Mouse (Mus musculus) adrenal gland, postnatal 36 days (tissue): ENCODE measurements around the gene Tie1. TPM values are rescaled to one million over a fixed set of nuclear protein-coding genes. Genes with fewer than 3 reads are reported as not detected.

Source experiments
- DNase-seq, 2 experiments: peaks; one replicate each; pipeline ENCODE4 v3.0.0; 2021; ENCODE audit warnings: mixed read lengths in 1 of 2
- total RNA-seq, 2 experiments: library from RNA; stranded (reverse); gene quantifications; 2 replicates each; pipeline ENCODE4 v1.2.3; 2021

The Tie1 gene
- total RNA-seq, 2 experiments from 2014 or later, result 31.9 to 61.4 TPM

- no peak for DNase-seq
These were observed 12.9 kb downstream of the Tie1 start for GRCm38 (mm10) chr4:118476773-118477530.

GRCm38 (mm10) chr4:118472687-118473086 lies 17.2 kb downstream of the Tie1 start:
- DNase-seq, result no peak

- DNase-seq, result no peak
These were observed 18.6 kb downstream of the Tie1 start for GRCm38 (mm10) chr4:118471281-118471680.

DNA sequence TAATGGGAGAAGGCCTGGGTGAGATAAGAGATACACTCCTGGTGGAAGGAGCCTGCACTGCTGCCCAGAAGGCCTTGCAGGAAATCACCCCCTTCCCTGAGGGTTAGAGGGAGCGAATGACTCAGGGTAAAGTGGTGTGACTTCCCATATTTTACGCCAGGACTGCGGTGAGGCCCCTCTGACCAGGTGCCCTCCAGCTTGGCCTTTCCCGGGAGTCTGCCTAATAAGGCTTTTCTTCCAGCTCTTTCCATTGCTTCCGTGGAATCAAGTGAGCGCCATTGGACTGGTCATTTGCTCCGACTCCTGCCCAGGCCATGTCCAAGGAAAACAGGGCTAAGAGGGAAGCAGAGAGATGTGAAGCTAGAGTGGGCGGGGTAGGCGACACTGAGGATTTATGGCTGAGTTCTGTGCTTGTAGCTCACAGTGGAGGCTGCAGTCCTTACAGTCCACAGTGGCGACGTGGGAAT lies 24.1 kb downstream of the Tie1 start:
- peak; percentile 2 to 22 for DNase-seq

DNA sequence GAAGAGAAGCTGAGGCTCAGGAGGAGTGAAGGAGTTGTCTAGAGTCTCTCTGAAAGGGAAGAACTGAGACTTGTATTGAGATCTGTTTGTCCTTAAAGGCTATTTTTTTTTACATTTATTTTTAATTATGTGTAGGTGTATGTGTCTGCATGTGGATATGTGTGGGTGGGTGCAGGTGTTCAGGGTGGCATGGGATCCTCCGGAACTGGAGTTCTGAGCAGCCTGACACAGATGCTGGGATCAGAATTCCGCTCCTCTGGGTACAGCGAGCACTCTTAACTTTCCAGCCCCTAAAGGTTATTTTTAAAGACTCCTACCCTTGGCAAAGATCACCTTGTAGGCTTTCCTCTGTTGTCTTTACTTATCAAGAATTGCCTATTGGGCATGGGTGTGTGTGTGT lies 24.9 kb downstream of the Tie1 start:
- no peak for DNase-seq

- no peak for DNase-seq
These were observed 32.4 kb downstream of the Tie1 start, which contains the start of gene Mpl for GRCm38 (mm10) chr4:118457345-118457975. Gene Mpl, minus strand, starts transcription at chr4:118457513.

DNA sequence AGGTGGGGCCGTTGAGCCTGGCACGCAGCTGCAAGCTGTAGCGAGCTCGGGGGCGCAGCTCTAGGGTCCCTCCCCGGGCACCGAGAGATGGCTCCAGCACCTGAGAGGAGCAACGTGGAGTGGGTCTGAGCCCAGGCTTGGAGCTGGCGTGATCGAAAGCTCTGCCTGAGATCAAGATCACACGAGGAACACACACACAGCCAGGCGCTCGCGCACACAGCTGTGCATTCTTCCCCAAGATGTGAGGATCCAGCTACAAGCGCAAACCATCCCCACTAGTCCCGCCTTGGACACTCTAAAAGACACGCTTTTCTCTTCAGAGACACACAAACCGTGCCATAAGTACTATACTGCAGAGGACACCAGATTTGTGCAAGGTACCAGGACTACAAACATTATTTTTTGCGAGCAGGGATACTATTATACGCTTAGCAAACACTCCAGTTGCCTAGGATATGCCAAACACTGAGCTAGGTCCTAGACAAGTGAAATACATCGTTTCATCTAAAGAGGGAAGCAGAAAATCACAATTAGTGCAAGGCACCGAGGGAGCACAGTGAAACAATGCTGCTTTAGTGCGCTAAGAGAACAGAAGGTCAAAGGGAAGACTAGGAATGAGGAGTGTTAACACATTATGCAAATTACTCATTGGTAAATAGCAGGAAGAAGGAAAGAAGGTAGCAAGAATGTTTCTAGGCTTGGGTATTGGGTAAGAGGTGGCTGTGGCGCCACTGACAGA lies 43.3 kb downstream of the Tie1 start:
- no peak for DNase-seq

DNA sequence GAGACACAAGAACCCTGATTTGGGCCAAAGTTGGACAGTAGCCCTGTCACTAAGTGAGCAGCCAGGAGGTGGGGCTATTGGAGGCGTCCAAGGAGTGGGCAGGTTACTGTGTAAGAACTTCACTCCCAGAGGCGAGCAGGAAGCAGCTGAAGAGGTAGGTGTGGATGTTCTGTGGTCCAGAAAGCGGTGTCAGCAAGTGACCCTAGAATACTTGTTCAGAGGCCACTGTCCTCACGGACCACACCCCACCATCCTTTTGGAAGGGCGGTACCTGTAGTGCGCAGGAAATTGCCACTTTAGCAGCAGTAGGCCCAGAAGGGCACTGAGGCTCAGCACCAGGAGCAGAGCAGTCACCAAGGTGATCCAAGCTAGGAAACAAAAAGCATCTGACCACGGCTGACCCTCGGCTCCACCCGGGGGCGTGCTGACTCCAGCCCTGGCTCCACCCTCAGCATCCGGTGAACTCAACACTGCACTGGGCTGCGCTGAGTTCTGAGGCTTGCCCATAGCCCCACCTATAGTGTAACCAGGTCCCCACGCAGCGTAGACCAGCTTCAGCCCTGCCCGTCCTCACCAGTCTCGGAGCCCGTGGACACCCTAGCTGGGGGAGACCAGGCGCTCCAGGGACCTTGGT lies 44.0 kb downstream of the Tie1 start:
- peak; percentile 41 to 64 for DNase-seq

GRCm38 (mm10) chr4:118445088-118445487 lies 44.8 kb downstream of the Tie1 start:
- DNase-seq, result no peak

GRCm38 (mm10) chr4:118437829-118438253 lies 52.0 kb downstream of the Tie1 start:
- peak in 1 of 2 experiments; percentile 18 for DNase-seq

- peak; percentile 91 to 92 for DNase-seq
These were observed 52.8 kb downstream of the Tie1 start, which contains the start of gene Cdc20 for GRCm38 (mm10) chr4:118436820-118437603. Gene Cdc20, minus strand, starts transcription at chr4:118437352.

GRCm38 (mm10) chr4:118432332-118432731 lies 57.5 kb downstream of the Tie1 start:
- no peak for DNase-seq

- no peak for DNase-seq
These were observed 60.5 kb downstream of the Tie1 start for GRCm38 (mm10) chr4:118429215-118429895.

DNA sequence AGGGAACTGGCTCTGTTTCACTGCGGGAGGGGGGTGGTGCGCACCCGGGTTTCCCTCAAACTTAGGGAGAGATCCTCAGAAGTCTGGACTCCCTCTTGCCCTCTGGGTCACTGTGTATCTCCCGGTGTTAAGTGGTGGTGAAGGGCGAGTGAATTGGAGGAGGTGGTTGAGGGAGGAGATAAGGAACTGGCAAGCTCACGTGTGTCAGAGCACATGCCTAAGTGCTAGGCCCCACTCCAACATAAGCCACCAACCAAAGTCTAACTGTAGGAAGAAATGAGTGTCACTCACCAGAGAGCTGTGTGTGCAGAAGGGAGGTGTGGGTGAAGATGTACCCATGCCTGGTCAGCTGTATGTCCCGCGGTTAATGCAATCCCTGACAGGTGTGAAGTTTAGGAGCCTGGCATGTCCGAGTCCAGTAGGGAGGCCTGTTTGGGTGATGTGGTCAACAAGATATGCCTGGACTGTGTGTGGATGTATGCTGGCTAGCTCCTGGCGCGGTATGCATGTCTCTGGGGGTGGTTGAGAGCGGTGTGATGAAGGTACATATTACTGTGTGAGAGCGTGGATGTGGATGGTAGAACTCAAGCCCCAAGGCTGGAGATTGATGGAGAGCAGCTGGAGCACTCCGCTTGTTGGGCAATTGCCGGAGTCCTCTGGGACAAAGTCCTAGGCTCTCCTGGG lies 61.2 kb downstream of the Tie1 start:
- no peak for DNase-seq

- DNase-seq, result peak; percentile 96 to 97
These were observed 62.0 kb downstream of the Tie1 start, which contains the start of gene Elovl1 for GRCm38 (mm10) chr4:118427768-118428451. Gene Elovl1, plus strand, starts transcription at chr4:118428093.

GRCm38 (mm10) chr4:118427415-118427767 lies 62.5 kb downstream of the Tie1 start:
- no peak for DNase-seq

DNA sequence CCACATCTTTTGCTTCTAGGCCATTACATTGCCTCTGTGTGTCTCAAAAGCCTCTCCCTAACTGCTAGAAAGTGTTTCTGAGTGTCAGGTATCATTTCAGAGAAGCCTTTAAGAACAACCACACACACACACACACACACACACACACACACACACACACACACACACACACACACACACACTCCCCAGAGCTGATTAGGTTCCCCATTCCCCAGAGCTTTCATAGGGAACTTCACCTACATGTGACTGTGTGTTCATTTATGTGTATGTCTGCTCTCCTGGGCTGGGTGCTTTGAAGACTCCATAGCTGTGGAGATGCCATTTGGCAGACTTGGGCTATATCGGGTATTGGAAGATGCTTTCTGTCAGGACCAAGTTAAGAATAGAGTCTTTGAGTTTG lies 64.5 kb downstream of the Tie1 start:
- no peak for DNase-seq

DNA sequence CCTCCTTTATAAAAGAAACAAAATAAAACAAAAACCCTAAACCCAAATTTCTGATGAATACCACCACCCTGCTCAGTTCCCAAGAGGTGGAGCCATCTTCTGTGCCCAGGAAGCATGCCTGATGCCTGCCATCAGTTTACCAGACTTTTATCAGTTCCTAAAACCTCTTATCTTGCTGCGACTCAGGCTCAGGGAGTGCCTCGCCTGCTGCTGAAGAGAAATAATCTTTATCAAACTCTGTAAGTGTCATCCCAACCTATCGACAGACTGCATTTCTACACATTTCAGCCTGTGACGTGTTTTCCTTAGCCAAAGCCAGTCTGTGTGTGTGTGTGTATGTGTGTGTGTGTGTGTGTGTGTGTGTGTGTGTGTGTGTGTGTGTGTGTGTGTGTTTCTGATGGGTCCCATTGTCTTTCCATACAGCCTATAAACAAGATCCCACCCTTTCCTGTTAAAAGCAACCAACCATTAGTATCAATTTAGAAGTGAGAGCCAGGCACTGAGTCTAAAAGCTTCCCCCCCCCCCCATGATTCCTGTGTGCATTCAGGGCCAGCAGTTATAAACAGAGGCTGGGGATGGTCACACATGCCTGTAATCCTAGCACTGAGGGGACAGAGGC lies 65.2 kb downstream of the Tie1 start:
- DNase-seq, result no peak

GRCm38 (mm10) chr4:118421384-118421783 lies 68.5 kb downstream of the Tie1 start:
- DNase-seq, result no peak
